Mouse (Mus musculus) c-Kit-positive CD71-negative TER-119-negative erythroid progenitor cells, embryonic 14.5 days (primary cell): ENCODE data around the gene Camk1d.

Source experiments
- DNase-seq: peaks from one replicate; pipeline ENCODE4 v3.0.0-alpha.2; 2013; ENCODE audit warnings: low read depth

The Camk1d gene

DNA sequence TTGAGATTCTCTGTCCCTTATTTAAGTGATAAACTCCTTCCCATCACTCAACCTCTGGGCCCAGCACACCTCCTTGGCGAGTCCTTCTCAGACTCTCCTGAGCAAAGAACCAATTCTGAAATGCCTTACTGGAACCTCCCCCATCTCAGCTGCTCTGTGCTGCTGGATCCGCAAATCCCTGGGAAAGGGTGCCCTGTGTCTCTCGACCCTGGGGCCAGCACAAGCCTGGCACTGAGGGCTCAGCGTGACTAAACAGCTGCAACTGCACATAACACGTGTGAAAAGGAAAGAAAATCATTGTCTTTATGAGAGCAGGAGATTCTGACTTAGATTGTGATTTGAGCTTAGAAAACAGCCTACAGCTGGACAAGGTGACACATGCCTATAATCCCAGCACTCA is 52.4 kb downstream of the Camk1d start:
- DNase-seq, result no peak

DNA sequence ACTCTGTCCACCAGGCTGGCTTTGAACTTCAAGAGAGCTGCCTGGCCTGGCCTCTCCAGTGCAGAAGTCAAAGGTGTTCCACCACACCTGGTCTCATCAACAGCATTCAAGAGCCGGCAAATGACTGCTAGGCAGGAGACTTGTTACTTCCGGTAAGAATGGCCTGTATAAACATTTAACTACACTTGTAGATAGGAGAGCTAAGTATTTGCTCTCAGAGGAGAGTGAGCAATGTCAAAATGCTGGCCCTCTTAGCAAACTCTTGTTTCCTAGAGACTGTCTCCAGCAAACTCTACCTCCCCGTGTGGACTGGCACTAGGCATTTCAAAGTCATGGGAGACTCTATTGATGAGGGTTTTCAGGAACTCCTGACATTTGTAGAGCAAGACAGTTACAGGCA is 56.3 kb downstream of the Camk1d start:
- no peak for DNase-seq

DNA sequence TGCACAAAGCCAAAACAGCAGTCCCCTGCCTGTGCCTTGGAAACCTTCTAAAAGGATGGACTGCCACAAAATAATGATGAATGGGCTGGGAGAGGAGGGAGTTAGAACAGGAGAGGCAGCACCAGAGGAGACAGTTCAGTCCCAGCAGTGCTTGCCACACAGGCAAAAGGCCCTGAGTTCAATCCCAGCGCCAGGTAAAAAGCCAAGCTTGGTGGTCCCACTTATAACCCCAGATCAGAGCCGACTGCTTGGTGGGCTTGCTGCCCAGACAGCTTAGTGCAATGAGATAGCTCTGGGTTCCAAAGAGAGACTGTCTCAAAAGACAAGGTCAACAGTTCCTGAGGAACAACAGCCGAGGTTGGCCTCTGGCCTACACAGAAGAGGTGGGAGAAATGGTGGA is 58.0 kb downstream of the Camk1d start:
- DNase-seq, result no peak

GRCm38 (mm10) chr2:5652071-5652470 is 62.2 kb downstream of the Camk1d start:
- DNase-seq, result no peak

GRCm38 (mm10) chr2:5651285-5651870 is 62.9 kb downstream of the Camk1d start:
- no peak for DNase-seq

DNA sequence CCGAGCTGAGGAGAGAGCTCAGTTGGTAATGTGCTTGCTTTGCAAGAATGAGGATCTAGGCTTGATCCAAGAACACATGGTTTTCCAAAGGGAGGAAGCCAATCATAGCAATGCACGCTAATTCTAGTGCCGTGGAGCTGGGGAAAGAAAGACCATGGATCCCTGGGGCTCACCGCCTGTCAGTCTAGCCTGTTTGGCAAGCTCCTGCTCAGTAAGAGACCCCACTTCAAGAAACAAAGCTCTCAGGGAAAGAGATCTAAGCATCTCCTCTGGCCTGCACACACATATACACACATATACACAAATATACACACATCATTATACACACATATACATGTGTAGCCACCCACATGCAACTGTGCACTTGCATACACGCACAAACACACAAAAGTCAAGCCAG is 65.1 kb downstream of the Camk1d start:
- DNase-seq, result no peak

- DNase-seq, result no peak
Observed at GRCm38 (mm10) chr2:5648764-5649163, 65.6 kb downstream of the Camk1d start.

- DNase-seq, result no peak
Observed at GRCm38 (mm10) chr2:5646322-5646721, 68.0 kb downstream of the Camk1d start.

- no peak for DNase-seq
Observed at GRCm38 (mm10) chr2:5645584-5645983, 68.7 kb downstream of the Camk1d start.

DNA sequence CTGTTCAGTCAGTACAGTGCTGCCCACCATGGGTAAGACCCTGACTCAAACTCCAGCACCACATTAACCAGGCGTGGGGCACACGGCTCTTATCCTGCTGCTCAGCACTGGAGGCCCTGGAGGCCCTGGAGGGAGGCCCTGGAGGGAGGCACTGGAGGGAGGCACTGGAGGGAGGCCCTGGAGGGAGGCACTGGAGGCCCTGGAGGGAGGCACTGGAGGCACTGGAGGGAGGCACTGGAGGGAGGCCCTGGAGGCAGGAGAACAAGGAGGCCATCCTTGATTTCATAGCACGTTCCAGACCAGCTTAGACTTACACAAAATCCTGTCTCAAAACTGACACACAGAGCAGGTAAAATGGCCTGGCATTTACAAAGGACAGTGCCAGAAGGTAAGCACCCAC is 70.4 kb downstream of the Camk1d start:
- no peak for DNase-seq

DNA sequence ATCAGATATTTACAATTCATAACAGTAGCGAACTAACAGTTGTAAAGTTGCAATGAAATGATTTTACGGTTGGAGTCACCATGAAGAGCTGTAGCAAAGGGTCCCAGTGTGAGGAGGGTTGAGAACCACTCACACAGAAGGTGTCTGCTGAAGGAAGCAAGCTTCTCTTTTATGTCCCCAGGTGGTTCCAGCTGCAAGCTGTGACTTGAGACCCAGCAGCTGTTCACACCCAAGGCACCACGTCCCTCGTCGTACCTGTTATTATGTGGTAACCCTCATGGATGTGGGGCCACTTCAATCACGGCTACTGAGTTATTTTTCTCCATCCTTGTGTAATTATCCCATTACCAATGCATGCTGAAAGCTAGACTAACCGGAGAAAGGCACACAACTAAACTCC is 71.1 kb downstream of the Camk1d start:
- no peak for DNase-seq

DNA sequence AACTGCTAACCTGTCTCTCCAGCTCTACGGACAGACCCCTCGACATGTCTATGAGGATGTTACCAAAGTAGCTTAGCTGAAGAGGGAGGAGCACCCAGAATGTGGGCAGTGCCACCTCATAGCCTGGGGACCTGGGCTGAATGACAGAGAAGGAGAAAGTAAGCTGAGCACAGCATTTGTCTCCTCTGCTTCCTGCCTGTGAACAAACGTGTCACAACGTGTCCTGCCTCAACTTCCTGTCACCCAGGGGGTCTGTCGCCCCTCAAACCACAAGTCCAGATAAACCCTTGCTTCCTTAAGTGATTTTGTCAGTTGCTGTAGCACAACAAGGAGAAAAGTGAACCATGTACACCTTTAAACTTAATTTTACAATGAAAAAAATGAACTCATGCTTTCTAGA is 71.7 kb downstream of the Camk1d start:
- DNase-seq, result peak; percentile 29

DNA sequence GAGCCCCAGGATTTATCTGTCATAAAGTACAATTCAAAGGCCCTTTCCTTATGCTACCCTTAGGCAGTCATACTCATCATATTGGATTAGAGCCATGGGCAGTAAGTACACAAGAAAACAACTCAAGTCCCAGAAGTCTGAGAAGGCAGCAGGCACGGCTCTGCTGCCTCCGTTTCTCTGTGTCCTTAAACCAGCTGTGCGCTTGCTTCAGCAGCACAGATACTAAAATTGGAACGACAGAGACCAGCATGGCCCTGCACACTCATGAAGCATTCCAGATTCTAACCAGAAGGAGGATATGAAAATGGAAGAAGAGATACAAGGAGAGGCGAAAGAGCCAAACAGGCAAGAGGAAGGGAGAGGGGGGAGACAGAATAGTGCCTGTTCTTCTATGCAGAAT is 72.6 kb downstream of the Camk1d start:
- no peak for DNase-seq

DNA sequence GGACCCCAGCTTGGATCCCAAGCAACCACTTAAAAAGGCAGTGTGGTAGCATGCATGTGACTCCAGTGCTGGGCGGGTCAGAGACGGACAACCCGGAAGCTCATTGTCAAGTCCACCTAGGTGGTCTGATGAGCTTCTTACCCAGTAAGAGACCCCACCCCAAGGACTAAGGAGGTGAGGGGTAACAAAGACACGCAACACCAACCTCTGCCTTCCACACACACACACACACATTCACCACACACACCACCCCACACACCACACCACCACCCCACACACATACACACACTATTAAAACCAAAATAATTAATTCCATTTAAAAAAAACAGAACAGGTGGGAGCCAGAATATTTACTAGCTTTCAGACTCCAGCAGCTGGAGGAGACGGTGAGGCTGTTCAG is 73.7 kb downstream of the Camk1d start:
- no peak for DNase-seq

DNA sequence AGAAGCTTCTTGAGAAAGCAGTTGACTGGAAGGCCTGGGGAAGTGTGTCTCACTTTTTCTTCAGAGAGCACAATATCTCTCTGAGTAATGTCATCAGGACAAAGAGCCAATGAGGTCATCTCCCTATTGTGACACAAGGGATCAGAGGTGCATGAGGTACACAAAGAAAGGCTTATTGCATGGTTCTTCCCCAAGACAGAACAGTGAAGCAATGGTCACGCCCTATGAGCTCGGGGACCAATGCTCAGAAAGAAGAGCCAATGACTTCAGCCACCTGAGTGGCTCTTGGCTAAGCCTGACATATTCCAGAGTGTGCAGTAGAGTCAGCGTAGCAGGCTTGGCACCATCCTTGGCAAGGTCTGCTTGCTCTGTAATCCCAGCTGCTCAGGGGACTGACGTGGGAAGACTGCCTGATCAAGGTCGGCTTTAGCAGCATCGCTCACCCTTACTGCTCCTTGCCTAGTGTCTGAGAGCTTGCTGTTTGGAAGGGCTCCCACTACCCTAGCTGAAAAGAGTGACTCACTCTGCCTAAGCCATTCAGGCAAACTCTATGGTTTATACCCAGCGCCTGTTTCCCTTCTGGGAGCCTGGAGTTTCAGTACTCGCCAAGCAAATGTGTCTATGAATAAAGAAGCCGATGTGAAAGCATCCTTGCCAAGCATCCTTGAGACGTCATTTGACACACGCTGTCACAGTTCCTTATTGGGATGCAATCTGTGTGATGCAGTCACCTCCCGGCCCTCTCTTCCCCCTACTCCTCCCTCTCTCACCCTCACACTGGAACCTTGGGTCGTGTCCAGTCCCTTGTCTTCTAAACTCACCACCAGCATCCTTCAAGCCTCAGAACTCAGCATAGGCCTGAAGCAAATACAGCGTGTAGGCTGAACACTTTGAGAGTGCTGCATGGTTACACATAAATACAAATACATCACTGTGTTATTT is 77.2 kb downstream of the Camk1d start:
- no peak for DNase-seq

- no peak for DNase-seq
Observed at GRCm38 (mm10) chr2:5632355-5632684, 82.0 kb downstream of the Camk1d start.

- DNase-seq, result no peak
Observed at GRCm38 (mm10) chr2:5631676-5632354, 82.5 kb downstream of the Camk1d start.

DNA sequence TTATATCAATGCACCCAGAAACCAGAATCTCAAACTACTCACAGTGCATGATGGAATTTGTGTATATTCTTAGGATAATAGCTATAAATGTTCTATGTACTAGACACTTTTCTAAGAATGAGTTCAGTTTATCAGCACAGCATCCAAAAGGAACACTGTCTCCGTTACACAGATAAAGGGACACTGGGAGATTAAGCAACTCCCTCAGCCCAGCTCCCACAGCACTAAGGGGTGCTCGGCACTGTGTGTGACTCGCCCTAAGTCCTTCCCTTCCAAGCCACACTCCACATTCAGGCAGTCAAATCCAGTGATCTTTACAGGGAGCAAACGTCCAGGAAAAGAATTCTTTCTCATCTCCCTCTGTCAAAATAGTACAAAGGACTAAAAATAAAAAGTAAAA is 83.6 kb downstream of the Camk1d start:
- no peak for DNase-seq

- DNase-seq, result no peak
Observed at GRCm38 (mm10) chr2:5624379-5624778, 89.9 kb downstream of the Camk1d start.

GRCm38 (mm10) chr2:5618361-5618896 is 95.9 kb downstream of the Camk1d start:
- DNase-seq, result no peak

DNA sequence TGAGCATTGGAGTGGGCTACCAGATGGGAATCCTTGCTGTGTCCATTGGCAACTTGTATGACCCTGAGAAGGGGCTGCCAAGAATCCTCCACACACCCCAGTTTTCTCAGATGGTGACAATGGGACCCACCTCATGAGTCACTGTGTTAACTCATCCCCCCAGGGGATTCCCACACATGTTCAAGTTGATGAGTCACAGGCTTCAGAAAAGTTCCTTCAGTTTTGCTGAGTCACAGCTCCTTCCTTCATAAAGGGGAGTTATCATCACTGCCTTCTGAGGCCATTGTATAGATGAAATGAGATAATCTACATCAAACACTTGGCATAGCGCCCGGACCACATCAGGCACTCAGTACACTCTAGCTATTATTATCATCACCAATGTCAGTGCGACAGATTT is 99.4 kb downstream of the Camk1d start:
- peak; percentile 53 for DNase-seq

- no peak for DNase-seq
Observed at GRCm38 (mm10) chr2:5614308-5614705, 100.0 kb downstream of the Camk1d start.
